Mouse (Mus musculus): ENCODE measurements around the gene Fbxl17. TPM values are rescaled to one million over a fixed set of nuclear protein-coding genes. Genes with fewer than 3 reads are reported as not detected.

Fbxl17 gene
- total and polyA plus RNA-seq, 3 experiments = 5.0 to 9.7 TPM; not detected in 1

DNA sequence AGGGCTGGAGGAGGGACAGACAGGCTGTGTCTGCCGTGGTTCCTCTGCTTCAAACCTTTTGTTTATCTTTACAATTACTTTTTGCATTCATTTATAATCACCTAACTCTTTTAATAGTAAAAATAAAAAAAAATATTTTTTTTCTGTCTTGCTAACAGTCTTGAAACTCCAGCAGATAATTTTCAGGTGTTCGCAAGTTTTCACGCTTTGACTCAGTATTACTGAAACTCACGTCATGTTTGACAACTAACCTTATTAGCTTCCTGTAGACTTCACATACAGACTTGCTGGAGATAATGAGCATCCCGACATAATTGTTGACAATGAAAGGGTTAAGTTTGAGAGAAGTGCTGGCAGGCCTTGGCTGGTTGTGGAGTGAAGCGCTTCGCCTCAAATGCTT, 340.6 kb downstream of the Fbxl17 start:
- Histone ChIP-seq H3K36me3 (ENCODE audit: control insufficient read depth in 1 of 2, insufficient read depth in 2 of 2, low read length in 2 of 2) (peaks cover 0 to 2% of the 10 kb centered on the region in 2 experiments; a peak in 1 of 4 replicates), H3K4me1 (ENCODE audit: control insufficient read depth in 1 of 2, insufficient read depth in 2 of 2, low read length in 2 of 2) (peaks cover 0 to 5% of the 10 kb centered on the region in 2 experiments; a peak in 2 of 4 replicates), H3K27me3 (ENCODE audit: control insufficient read depth in 1 of 2, insufficient read depth in 2 of 2, low read length in 2 of 2) (no peaks in the 10 kb centered on the region), H3K27ac (ENCODE audit: control insufficient read depth, low read depth, low read length) (no peak overlapping the region), H3K9me3 (replicated peaks; ENCODE audit: insufficient read depth, low read length) (no peaks in the 10 kb centered on the region), H3K79me2 (ENCODE audit: control insufficient read depth, insufficient read depth, low read length, poor library complexity) (no peaks in the 10 kb centered on the region), H3K4me3 (ENCODE audit: control insufficient read depth in 1 of 2, insufficient read depth in 1 of 2, low read depth in 2 of 2, low read length in 2 of 2) (no peak overlapping the region), H3K9ac (ENCODE audit: control insufficient read depth, low read depth, low read length, poor library complexity, severe bottlenecking) (no peak overlapping the region)
- no peak for TF ChIP-seq TAL1 (IDR thresholded peaks at IDR 0.05; ENCODE audit: low read length)
- TF ChIP-seq MYC (IDR thresholded peaks at IDR 0.05; ENCODE audit: low read depth, low read length) = no peak
- TF ChIP-seq MYB (IDR thresholded peaks at IDR 0.05; ENCODE audit: low read depth, low read length) = no peak
- no peak for TF ChIP-seq CHD1 (IDR thresholded peaks at IDR 0.05; ENCODE audit: low read depth, low read length)
- no peak for TF ChIP-seq ZKSCAN1 (IDR thresholded peaks at IDR 0.05; ENCODE audit: low read depth, low read length)
- TF ChIP-seq ZMIZ1 (IDR thresholded peaks at IDR 0.05; ENCODE audit: low read depth, low read length) = no peak
- no peak for TF ChIP-seq RAD21 (IDR thresholded peaks at IDR 0.05; ENCODE audit: low read depth, low read length)
- TF ChIP-seq USF1 (IDR thresholded peaks at IDR 0.05; ENCODE audit: low read depth, low read length) = no peak
- TF ChIP-seq GABPA (IDR thresholded peaks at IDR 0.05; ENCODE audit: low read depth, low read length) = no peak
- no peak for TF ChIP-seq NRF1 (IDR thresholded peaks at IDR 0.05; ENCODE audit: insufficient read depth, low read depth, low read length, poor library complexity, severe bottlenecking)
- TF ChIP-seq ELF1 (IDR thresholded peaks at IDR 0.05; ENCODE audit: low read depth, low read length) = no peak
- TF ChIP-seq MAX (IDR thresholded peaks at IDR 0.05; ENCODE audit: low read length) = no peak
- no peak for TF ChIP-seq ZC3H11A (IDR thresholded peaks at IDR 0.05; ENCODE audit: low read depth, low read length)
- TF ChIP-seq EP300 (IDR thresholded peaks at IDR 0.05; ENCODE audit: low read depth in 1 of 2, low read length in 2 of 2) = no peak
- TF ChIP-seq CHD2 (IDR thresholded peaks at IDR 0.05; ENCODE audit: low read length) = no peak
- TF ChIP-seq SMC3 (IDR thresholded peaks at IDR 0.05; ENCODE audit: low read depth, low read length) = no peak
- no peak for DNase-seq (ENCODE audit: low read depth, low spot score)

DNA sequence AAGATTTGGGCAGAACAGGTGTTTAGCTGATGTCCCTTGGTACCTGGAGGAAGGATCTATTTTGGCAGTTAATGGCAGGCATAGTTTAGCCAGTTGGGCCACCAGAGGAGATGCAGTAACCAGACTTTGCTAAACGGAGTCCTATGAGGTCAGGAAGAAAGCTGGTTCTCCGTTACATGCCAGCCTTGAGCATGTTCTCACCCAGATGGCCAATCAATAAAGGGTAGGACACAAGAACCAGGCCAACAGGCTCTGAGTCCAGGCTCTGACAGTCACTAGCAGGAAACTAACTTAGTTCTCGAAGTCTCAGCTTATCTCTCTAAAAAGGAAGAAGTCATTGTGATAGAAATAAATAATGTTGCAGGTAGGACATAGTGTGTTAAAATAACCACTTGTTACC, 341.4 kb downstream of the Fbxl17 start:
- Histone ChIP-seq H3K9ac (ENCODE audit: control insufficient read depth, low read depth, low read length, poor library complexity, severe bottlenecking) (no peak overlapping the region), H3K4me3 (ENCODE audit: control insufficient read depth in 1 of 2, insufficient read depth in 1 of 2, low read depth in 2 of 2, low read length in 2 of 2) (no peak overlapping the region), H3K9me3 (replicated peaks; ENCODE audit: insufficient read depth, low read length) (no peaks in the 10 kb centered on the region), H3K79me2 (ENCODE audit: control insufficient read depth, insufficient read depth, low read length, poor library complexity) (no peaks in the 10 kb centered on the region), H3K27me3 (ENCODE audit: control insufficient read depth in 1 of 2, insufficient read depth in 2 of 2, low read length in 2 of 2) (no peaks in the 10 kb centered on the region), H3K36me3 (ENCODE audit: control insufficient read depth in 1 of 2, insufficient read depth in 2 of 2, low read length in 2 of 2) (peaks cover 0 to 2% of the 10 kb centered on the region in 2 experiments; a peak in 1 of 4 replicates), H3K27ac (ENCODE audit: control insufficient read depth, low read depth, low read length) (no peak overlapping the region), H3K4me1 (ENCODE audit: control insufficient read depth in 1 of 2, insufficient read depth in 2 of 2, low read length in 2 of 2) (peaks cover 0 to 5% of the 10 kb centered on the region in 2 experiments; a peak in 2 of 4 replicates)
- TF ChIP-seq MEF2A (IDR thresholded peaks at IDR 0.05; ENCODE audit: extremely low read depth, insufficient replicate concordance, low read depth, low read length, poor library complexity, severe bottlenecking) (0 out of 2 replicates have a peak, but pooled peaks have one; percentile 47), RAD21 (IDR thresholded peaks at IDR 0.05; ENCODE audit: low read depth, low read length) (no peak)
- no peak for DNase-seq (ENCODE audit: low read depth, low spot score)

Data from MEL (cell line).